Comparison of ENCODE assay signal across 7 mouse cellular contexts in the genomic region with DNA sequence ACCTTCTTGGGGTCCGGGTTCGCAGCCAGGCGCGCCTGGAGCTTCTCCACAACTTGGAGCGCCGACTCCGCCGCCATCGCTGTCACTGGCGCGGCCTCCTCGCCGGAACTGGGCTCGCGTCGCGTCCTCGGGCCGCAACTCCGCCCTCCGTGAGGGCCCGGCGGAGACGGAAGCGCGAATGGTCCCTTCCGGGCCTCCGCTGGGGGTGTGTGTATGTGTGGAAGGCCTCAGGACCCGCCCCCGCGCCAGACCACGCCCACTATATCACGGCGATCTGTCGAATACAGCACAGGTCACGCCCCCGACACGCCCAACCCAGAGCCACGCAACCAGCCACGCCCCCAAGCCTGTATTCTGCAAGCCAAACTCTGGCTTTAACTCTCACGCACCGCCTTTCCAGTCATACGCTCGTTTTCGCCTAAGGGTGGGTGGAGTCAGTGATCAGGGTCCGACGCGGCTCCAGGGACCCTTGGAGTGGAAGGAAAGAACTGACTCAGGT. TPM values are rescaled to one million over a fixed set of nuclear protein-coding genes. Genes with fewer than 3 reads are reported as not detected.
A peak's percentile ranks its signal among the peaks of the same experiment; 100 is the strongest.
DNase-seq lines count a peak whose midpoint lies in the region; ATAC-seq lines count a peak whose summit lies in the region.

A gene (minus strand): TSS at position 215 of the 499 bp plus-strand sequence.

- WGBS in intestine, embryonic 15.5 days: under 1% methylated on average over 47 of the region's 48 CpGs
- under 1% methylated on average over 48 of the region's 48 CpGs for WGBS in midbrain, embryonic 10.5 days

- ATAC-seq in intestine, embryonic 15.5 days: peak; percentile 100

- peaks cover 11% of the 10 kb centered on the region; the same call in 1 of the 2 replicates for H3K4me1 ChIP-seq in intestine, embryonic 15.5 days (replicated peaks)
- peaks cover 17% of the 10 kb centered on the region for H3K4me1 ChIP-seq in midbrain, embryonic 10.5 days

- peak; percentile 100 for DNase-seq in adrenal gland, adult 2 months
- DNase-seq in embryo, embryonic 11.5 days (ENCODE audit: low read depth, low spot score): peak; percentile 100
- peak; percentile 100 for DNase-seq in gastrocnemius, postnatal 36 days
- peak; percentile 99 for DNase-seq in left cerebral cortex, postnatal 25 days (ENCODE audit: low spot score in 2 of 2)
- DNase-seq in midbrain, embryonic 10.5 days (ENCODE audit: low spot score): peak; percentile 100
- peak; percentile 98 for DNase-seq in right cerebral cortex, postnatal 4 days

- peak within 1 kb of the TSS; percentile 73 for H3K4me2 ChIP-seq in intestine, embryonic 15.5 days (replicated peaks)

- H3K36me3 ChIP-seq in intestine, embryonic 15.5 days: no peaks in the 10 kb centered on the region
- H3K36me3 ChIP-seq in midbrain, embryonic 10.5 days: peaks cover 10% of the 10 kb centered on the region

- intact Hi-C loops in gastrocnemius, postnatal 36 days (cut with DNase I): no loop called here
- intact Hi-C loops in left cerebral cortex, postnatal 25 days (cut with DNase I): loop anchor here (2.0 kb wide), 1 partner anchor 31 kb away; a partner anchor contains a TSS

- no peaks in the 10 kb centered on the region for H3K27me3 ChIP-seq in intestine, embryonic 15.5 days (replicated peaks)
- H3K27me3 ChIP-seq in midbrain, embryonic 10.5 days (ENCODE audit: low read depth, poor library complexity, severe bottlenecking): no peaks in the 10 kb centered on the region

- peak within 1 kb of the TSS; percentile 78 for H3K4me3 ChIP-seq in intestine, embryonic 15.5 days (replicated peaks)
- peak within 1 kb of the TSS; percentile 100 for H3K4me3 ChIP-seq in midbrain, embryonic 10.5 days

- no peaks in the 10 kb centered on the region for H3K9me3 ChIP-seq in intestine, embryonic 15.5 days
- H3K9me3 ChIP-seq in midbrain, embryonic 10.5 days (replicated peaks): no peaks in the 10 kb centered on the region

- peak within 1 kb of the TSS; percentile 84 for H3K27ac ChIP-seq in intestine, embryonic 15.5 days
- peak within 1 kb of the TSS; percentile 94 for H3K27ac ChIP-seq in midbrain, embryonic 10.5 days (replicated peaks)

- H3K9ac ChIP-seq in intestine, embryonic 15.5 days: peak within 1 kb of the TSS; percentile 97

RNA-seq across cellular contexts. Expression of the gene that starts here (rescaled TPM):
- total RNA-seq in adrenal gland, adult 2 months (2021): 10 to 100 TPM; 40.8 to 46.8 TPM
- polyA plus RNA-seq in adrenal gland, adult 2 months (2012; rRNA removed): 4.2 and 4.4 TPM in 2 replicates
- total RNA-seq in gastrocnemius, postnatal 36 days (2021): 10 to 100 TPM; 50.3 to 60.4 TPM
- 34.3 and 34.4 TPM in 2 replicates for polyA plus RNA-seq in intestine, embryonic 15.5 days (2015; fragmentation: Nextera tagmentation; extraction: Ambion mirVana)
- total RNA-seq in left cerebral cortex, postnatal 25 days (2021): 10 to 100 TPM; 27.3 to 28.8 TPM
- polyA plus RNA-seq in midbrain, embryonic 10.5 days (2016; fragmentation: Nextera tagmentation; extraction: Ambion mirVana): 34.7 and 36.1 TPM in 2 replicates

Comparison
In these comparisons a context has a peak if more than half of its experiments do, and no peak if none do; other contexts are left out.
1. Peak in every context shown above with its lines: DNase-seq, ATAC-seq, H3K4me3 ChIP-seq and H3K27ac ChIP-seq.